Mouse (Mus musculus): ENCODE measurements around the gene Ptrhd1. TPM values are rescaled to one million over a fixed set of nuclear protein-coding genes. Genes with fewer than 3 reads are reported as not detected.

Ptrhd1 gene
- polyA plus RNA-seq, 1 experiment = 7.3 TPM

GRCm38 (mm10) chr12:4243805-4244204 lies 10.0 kb downstream of the Ptrhd1 start:
- Histone ChIP-seq H3K27ac (ENCODE audit: insufficient read depth, low read length) (no peak overlapping the region), H3K4me1 (ENCODE audit: control insufficient read depth, insufficient read depth, low read length) (no peaks in the 10 kb centered on the region), H3K4me3 (ENCODE audit: insufficient read depth, low read length) (no peak overlapping the region)
- no peak for TF ChIP-seq CTCF (IDR thresholded peaks at IDR 0.05; ENCODE audit: extremely low read depth, insufficient read depth, low read length)

GRCm38 (mm10) chr12:4245742-4246141 lies 11.9 kb downstream of the Ptrhd1 start:
- H3K4me3 ChIP-seq (ENCODE audit: insufficient read depth, low read length) = no peak overlapping the region
- no peaks in the 10 kb centered on the region for H3K4me1 ChIP-seq (ENCODE audit: control insufficient read depth, insufficient read depth, low read length)
- no peak overlapping the region for H3K27ac ChIP-seq (ENCODE audit: insufficient read depth, low read length)
- TF ChIP-seq POLR2A (IDR thresholded peaks at IDR 0.05; ENCODE audit: extremely low read depth, insufficient read depth, low read length) = no peak
- no peak for TF ChIP-seq CTCF (IDR thresholded peaks at IDR 0.05; ENCODE audit: extremely low read depth, insufficient read depth, low read length)

- 0 out of 2 replicates have a peak, but pooled peaks cover 1% of the 10 kb centered on the region for H3K4me1 ChIP-seq (ENCODE audit: control insufficient read depth, insufficient read depth, low read length)
- no peak for TF ChIP-seq CTCF (IDR thresholded peaks at IDR 0.05; ENCODE audit: extremely low read depth, insufficient read depth, low read length)
- TF ChIP-seq POLR2A (IDR thresholded peaks at IDR 0.05; ENCODE audit: extremely low read depth, insufficient read depth, low read length) = no peak
- no peak overlapping the region for H3K27ac ChIP-seq (ENCODE audit: insufficient read depth, low read length)
- H3K4me3 ChIP-seq (ENCODE audit: insufficient read depth, low read length) = no peak overlapping the region
Measured at GRCm38 (mm10) chr12:4249786-4250185, 16.0 kb downstream of the Ptrhd1 start.

GRCm38 (mm10) chr12:4252742-4253655 lies 19.2 kb downstream of the Ptrhd1 start:
- no peak overlapping the region for H3K27ac ChIP-seq (ENCODE audit: insufficient read depth, low read length)
- TF ChIP-seq POLR2A (IDR thresholded peaks at IDR 0.05; ENCODE audit: extremely low read depth, insufficient read depth, low read length) (no peak), CTCF (IDR thresholded peaks at IDR 0.05; ENCODE audit: extremely low read depth, insufficient read depth, low read length) (no peak)

GRCm38 (mm10) chr12:4267765-4268164 lies 33.9 kb downstream of the Ptrhd1 start:
- Histone ChIP-seq H3K4me3 (ENCODE audit: insufficient read depth, low read length) (no peak overlapping the region), H3K4me1 (ENCODE audit: control insufficient read depth, insufficient read depth, low read length) (peaks cover 4% of the 10 kb centered on the region), H3K27ac (ENCODE audit: insufficient read depth, low read length) (no peak overlapping the region)
- TF ChIP-seq POLR2A (IDR thresholded peaks at IDR 0.05; ENCODE audit: extremely low read depth, insufficient read depth, low read length) = no peak
- TF ChIP-seq CTCF (IDR thresholded peaks at IDR 0.05; ENCODE audit: extremely low read depth, insufficient read depth, low read length) = no peak

More at GRCm38 (mm10) chr12:4252742-4253655, 19.2 kb downstream of the Ptrhd1 start:
- Histone ChIP-seq H3K4me3 (ENCODE audit: insufficient read depth, low read length) (no peak overlapping the region), H3K4me1 (ENCODE audit: control insufficient read depth, insufficient read depth, low read length) (0 out of 2 replicates have a peak, but pooled peaks cover 1% of the 10 kb centered on the region)

- Histone ChIP-seq H3K27ac (ENCODE audit: insufficient read depth, low read length) (no peak overlapping the region), H3K4me1 (ENCODE audit: control insufficient read depth, insufficient read depth, low read length) (peaks cover 4% of the 10 kb centered on the region), H3K4me3 (ENCODE audit: insufficient read depth, low read length) (no peak overlapping the region)
- TF ChIP-seq POLR2A (IDR thresholded peaks at IDR 0.05; ENCODE audit: extremely low read depth, insufficient read depth, low read length) (no peak), CTCF (IDR thresholded peaks at IDR 0.05; ENCODE audit: extremely low read depth, insufficient read depth, low read length) (peak; percentile 28; the same call in 1 of the 2 replicates)
Measured at GRCm38 (mm10) chr12:4271078-4271477, 37.3 kb downstream of the Ptrhd1 start.

GRCm38 (mm10) chr12:4278978-4279755 lies 45.3 kb downstream of the Ptrhd1 start:
- H3K4me3 ChIP-seq (ENCODE audit: insufficient read depth, low read length) = no peak overlapping the region
- no peak for TF ChIP-seq CTCF (IDR thresholded peaks at IDR 0.05; ENCODE audit: extremely low read depth, insufficient read depth, low read length)
- no peak for TF ChIP-seq POLR2A (IDR thresholded peaks at IDR 0.05; ENCODE audit: extremely low read depth, insufficient read depth, low read length)
- H3K27ac ChIP-seq (ENCODE audit: insufficient read depth, low read length) = no peak overlapping the region
- no peaks in the 10 kb centered on the region for H3K4me1 ChIP-seq (ENCODE audit: control insufficient read depth, insufficient read depth, low read length)

- H3K4me3 ChIP-seq (ENCODE audit: insufficient read depth, low read length) = no peak overlapping the region
Measured at GRCm38 (mm10) chr12:4279878-4280277, 46.1 kb downstream of the Ptrhd1 start.

GRCm38 (mm10) chr12:4285186-4285585 lies 51.4 kb downstream of the Ptrhd1 start:
- Histone ChIP-seq H3K27ac (ENCODE audit: insufficient read depth, low read length) (no peak overlapping the region), H3K4me3 (ENCODE audit: insufficient read depth, low read length) (no peak overlapping the region), H3K4me1 (ENCODE audit: control insufficient read depth, insufficient read depth, low read length) (no peaks in the 10 kb centered on the region; the same call in 1 of the 2 replicates)
- no peak for TF ChIP-seq POLR2A (IDR thresholded peaks at IDR 0.05; ENCODE audit: extremely low read depth, insufficient read depth, low read length)
- TF ChIP-seq CTCF (IDR thresholded peaks at IDR 0.05; ENCODE audit: extremely low read depth, insufficient read depth, low read length) = no peak

More at GRCm38 (mm10) chr12:4279878-4280277, 46.1 kb downstream of the Ptrhd1 start:
- H3K27ac ChIP-seq (ENCODE audit: insufficient read depth, low read length) = no peak overlapping the region
- no peaks in the 10 kb centered on the region for H3K4me1 ChIP-seq (ENCODE audit: control insufficient read depth, insufficient read depth, low read length)
- TF ChIP-seq CTCF (IDR thresholded peaks at IDR 0.05; ENCODE audit: extremely low read depth, insufficient read depth, low read length) (no peak), POLR2A (IDR thresholded peaks at IDR 0.05; ENCODE audit: extremely low read depth, insufficient read depth, low read length) (no peak)

Other genes starting within 250 kb of the Ptrhd1 start
- gene Efr3b, start 195.1 kb upstream of the Ptrhd1 start, polyA plus RNA-seq (2012; rRNA removed) = 70.3 and 74.8 TPM in 2 replicates
- gene Dnajc27, start 151.4 kb upstream of the Ptrhd1 start, polyA plus RNA-seq (2012; rRNA removed) = 82.4 and 87.4 TPM in 2 replicates
- gene Adcy3, start 100.9 kb upstream of the Ptrhd1 start, polyA plus RNA-seq (2012; rRNA removed) = 25.1 and 27.1 TPM in 2 replicates
- gene Cenpo, start 267 bp downstream of the Ptrhd1 start, polyA plus RNA-seq (2012; rRNA removed) = 6.5 and 7.7 TPM in 2 replicates
- 57.0 and 61.1 TPM in 2 replicates for gene Ncoa1, start 243.2 kb downstream of the Ptrhd1 start, polyA plus RNA-seq (2012; rRNA removed)

Data from cortical plate, adult 2 months (tissue).